Mouse (Mus musculus) MEL (cell line): ENCODE measurements around the gene Dpp9. TPM values are rescaled to one million over a fixed set of nuclear protein-coding genes. Genes with fewer than 3 reads are reported as not detected.

Experiments
- DNase-seq: peaks from one replicate; pipeline ENCODE4 v3.0.0; 2011; ENCODE audit warnings: low read depth, low spot score
- H3K27ac ChIP-seq: 2 replicates; pipeline ENCODE4 v1.5.1; 2012; ENCODE audit warnings: low read depth, mild to moderate bottlenecking, control low read depth, low read length, moderate library complexity; ENCODE audit not compliant: control insufficient read depth
- H3K27me3 ChIP-seq, 2 experiments: fragments of 150-350 bp in 1 of 2; sonication (generic) in 1 of 2; 2 replicates each; pipeline ENCODE4 v1.6.1; 2012; ENCODE audit warnings: low read length in 2 of 2, mild to moderate bottlenecking in 2 of 2, improper control_type of control experiment in 1 of 2, moderate library complexity in 1 of 2; ENCODE audit not compliant: insufficient read depth in 2 of 2, control insufficient read depth in 1 of 2
- H3K36me3 ChIP-seq, 2 experiments: 2 replicates each; pipeline ENCODE4 v1.6.1; 2012 to 2014; ENCODE audit warnings: low read length in 2 of 2, improper control_type of control experiment in 1 of 2, inconsistent platforms in 1 of 2, mild to moderate bottlenecking in 1 of 2; ENCODE audit not compliant: insufficient read depth in 2 of 2, control insufficient read depth in 1 of 2
- H3K4me1 ChIP-seq, 2 experiments: fragments of 150-350 bp in 1 of 2; sonication (generic) in 1 of 2; 2 replicates each; pipeline ENCODE4 v1.6.1; 2012; ENCODE audit warnings: low read length in 2 of 2, improper control_type of control experiment in 1 of 2, mild to moderate bottlenecking in 1 of 2; ENCODE audit not compliant: insufficient read depth in 2 of 2, control insufficient read depth in 1 of 2
- H3K4me3 ChIP-seq, 2 experiments: fragments of 150-350 bp in 1 of 2; sonication (generic) in 1 of 2; 2 replicates each; pipeline ENCODE4 v1.5.1; 2012; ENCODE audit warnings: low read depth in 2 of 2, low read length in 2 of 2, mild to moderate bottlenecking in 2 of 2, moderate library complexity in 2 of 2, control low read depth in 1 of 2, improper control_type of control experiment in 1 of 2; ENCODE audit not compliant: control insufficient read depth in 1 of 2, insufficient read depth in 1 of 2
- H3K79me2 ChIP-seq: 2 replicates; pipeline ENCODE4 v1.6.1; 2012; ENCODE audit warnings: mild to moderate bottlenecking, low read length, moderate library complexity; ENCODE audit not compliant: control insufficient read depth, poor library complexity, insufficient read depth
- H3K9ac ChIP-seq: 2 replicates; pipeline ENCODE4 v1.6.1; 2012; ENCODE audit warnings: low read depth, mild to moderate bottlenecking, control low read depth, low read length, moderate library complexity; ENCODE audit not compliant: control insufficient read depth, poor library complexity, severe bottlenecking
- H3K9me3 ChIP-seq: fragments of 150-350 bp; sonication (generic); replicated peaks from 2 replicates; pipeline ENCODE4 v1.6.1; 2012; ENCODE audit warnings: mild to moderate bottlenecking, low read length, improper control_type of control experiment, moderate library complexity; ENCODE audit not compliant: insufficient read depth
- BHLHE40 ChIP-seq: IDR thresholded peaks from 2 replicates; pipeline ENCODE4 v1.6.1; 2012; ENCODE audit warnings: low read depth, mild to moderate bottlenecking, inconsistent platforms, low read length, improper control_type of control experiment, borderline replicate concordance
- CHD2 ChIP-seq: IDR thresholded peaks from 2 replicates; pipeline ENCODE4 v1.6.1; 2011; ENCODE audit warnings: low read length, improper control_type of control experiment
- CTCF ChIP-seq, 3 experiments: IDR thresholded peaks in 2 of 3; conservative IDR thresholded peaks in 1 of 3; 2 replicates each; pipeline ENCODE4 v1.5.1; 2011 to 2012; ENCODE audit warnings: low read length in 3 of 3, low read depth in 2 of 3, mild to moderate bottlenecking in 2 of 3, improper control_type of control experiment in 1 of 3, inconsistent platforms in 1 of 3, mixed read lengths in 1 of 3, moderate library complexity in 1 of 3; ENCODE audit not compliant: control insufficient read depth in 1 of 3, insufficient read depth in 1 of 3, poor library complexity in 1 of 3, severe bottlenecking in 1 of 3
- E2F4 ChIP-seq: IDR thresholded peaks from 2 replicates; pipeline ENCODE4 v1.6.1; 2011; ENCODE audit warnings: low read depth, low read length, improper control_type of control experiment, borderline replicate concordance
- ELF1 ChIP-seq: IDR thresholded peaks from 2 replicates; pipeline ENCODE4 v1.6.1; 2014; ENCODE audit warnings: low read depth, mild to moderate bottlenecking, inconsistent platforms, low read length, improper control_type of control experiment, moderate library complexity
- GABPA ChIP-seq: IDR thresholded peaks from 2 replicates; pipeline ENCODE4 v1.6.1; 2012; ENCODE audit warnings: low read depth, mild to moderate bottlenecking, inconsistent platforms, low read length, improper control_type of control experiment, moderate library complexity
- GATA1 ChIP-seq: IDR thresholded peaks from 2 replicates; pipeline ENCODE4 v1.6.1; 2011; ENCODE audit warnings: low read depth, low read length, improper control_type of control experiment
- HCFC1 ChIP-seq: IDR thresholded peaks from 2 replicates; pipeline ENCODE4 v1.6.1; 2012; ENCODE audit warnings: low read depth, mild to moderate bottlenecking, inconsistent platforms, low read length, improper control_type of control experiment, moderate library complexity
- MAX ChIP-seq: IDR thresholded peaks from 2 replicates; pipeline ENCODE4 v1.6.1; 2011; ENCODE audit warnings: low read length, improper control_type of control experiment
- MEF2A ChIP-seq: IDR thresholded peaks from 2 replicates; pipeline ENCODE4 v1.6.1; 2014; ENCODE audit warnings: low read depth, mild to moderate bottlenecking, inconsistent platforms, low read length, improper control_type of control experiment; ENCODE audit not compliant: poor library complexity, insufficient replicate concordance, severe bottlenecking; ENCODE audit errors: extremely low read depth
- MYC ChIP-seq: IDR thresholded peaks from 2 replicates; pipeline ENCODE4 v1.6.1; 2011; ENCODE audit warnings: low read depth, mild to moderate bottlenecking, low read length, improper control_type of control experiment, moderate library complexity
- NELFE ChIP-seq: IDR thresholded peaks from 2 replicates; pipeline ENCODE4 v1.6.1; 2011; ENCODE audit warnings: low read depth, low read length, improper control_type of control experiment
- POLR2A ChIP-seq, 2 experiments: IDR thresholded peaks; 2 replicates each; pipeline ENCODE4 v1.6.1; 2011 to 2012; ENCODE audit warnings: low read length in 2 of 2, mild to moderate bottlenecking in 2 of 2, control low read depth in 1 of 2, improper control_type of control experiment in 1 of 2, low read depth in 1 of 2, moderate library complexity in 1 of 2; ENCODE audit not compliant: control insufficient read depth in 1 of 2, insufficient read depth in 1 of 2, poor library complexity in 1 of 2
- POLR2AphosphoS2 ChIP-seq: IDR thresholded peaks from 2 replicates; pipeline ENCODE4 v1.6.1; 2011; ENCODE audit warnings: low read length, improper control_type of control experiment
- POLR2AphosphoS5 ChIP-seq: IDR thresholded peaks from 2 replicates; pipeline ENCODE4 v1.6.1; 2012; ENCODE audit warnings: low read depth, borderline replicate concordance, mild to moderate bottlenecking, inconsistent platforms, low read length, moderate library complexity, mixed read lengths
- RAD21 ChIP-seq: IDR thresholded peaks from 2 replicates; pipeline ENCODE4 v1.6.1; 2011; ENCODE audit warnings: mild to moderate bottlenecking, low read depth, low read length, improper control_type of control experiment
- SMC3 ChIP-seq: IDR thresholded peaks from 2 replicates; pipeline ENCODE4 v1.6.1; 2011; ENCODE audit warnings: low read depth, low read length, improper control_type of control experiment
- TAL1 ChIP-seq: IDR thresholded peaks from 2 replicates; pipeline ENCODE4 v1.6.1; 2012; ENCODE audit warnings: mild to moderate bottlenecking, inconsistent platforms, low read length, moderate library complexity, mixed read lengths
- TBP ChIP-seq: IDR thresholded peaks from 2 replicates; pipeline ENCODE4 v1.8.0; 2011; ENCODE audit warnings: low read depth, low read length, improper control_type of control experiment
- TCF12 ChIP-seq: IDR thresholded peaks from 2 replicates; pipeline ENCODE4 v1.6.1; 2014; ENCODE audit warnings: low read depth, mild to moderate bottlenecking, inconsistent platforms, low read length, improper control_type of control experiment, moderate library complexity
- USF1 ChIP-seq: IDR thresholded peaks from 2 replicates; pipeline ENCODE4 v1.6.1; 2014; ENCODE audit warnings: low read depth, mild to moderate bottlenecking, inconsistent platforms, low read length, improper control_type of control experiment, moderate library complexity
- ZC3H11A ChIP-seq: IDR thresholded peaks from 2 replicates; pipeline ENCODE4 v1.6.1; 2012; ENCODE audit warnings: low read depth, mild to moderate bottlenecking, inconsistent platforms, low read length, improper control_type of control experiment
- ZKSCAN1 ChIP-seq: IDR thresholded peaks from 2 replicates; pipeline ENCODE4 v1.6.1; 2012; ENCODE audit warnings: low read depth, mild to moderate bottlenecking, inconsistent platforms, low read length, improper control_type of control experiment, moderate library complexity
- ZMIZ1 ChIP-seq: IDR thresholded peaks from 2 replicates; pipeline ENCODE4 v1.6.1; 2012; ENCODE audit warnings: low read depth, mild to moderate bottlenecking, inconsistent platforms, low read length, improper control_type of control experiment, moderate library complexity
- ZNF384 ChIP-seq: IDR thresholded peaks from 2 replicates; pipeline ENCODE4 v1.6.1; 2012; ENCODE audit warnings: low read depth, mild to moderate bottlenecking, inconsistent platforms, low read length, improper control_type of control experiment
- polyA plus RNA-seq, 2 experiments: library from polyadenylated mRNA; stranded (reverse) in 1 of 2; unstranded in 1 of 2; fragments of >175 nt in 1 of 2; fragments of >200 nt in 1 of 2; gene quantifications; 2 replicates each; pipeline versions ENCODE4 v1.2.1 to v1.2.4; 2012; ENCODE audit warnings: low replicate concordance in 2 of 2, low read depth in 1 of 2; ENCODE audit not compliant: insufficient read length in 2 of 2, insufficient read depth in 1 of 2, missing spikeins in 1 of 2
- total RNA-seq: library from RNA; depleted of rRNA; stranded (reverse); fragments of 300-350 nt; gene quantifications from 2 replicates; pipeline ENCODE4 v1.2.3, GENCODE M21; 2012

The Dpp9 gene
- total and polyA plus RNA-seq, 3 experiments, result 36.3 to 67.2 TPM; not detected in 1

GRCm38 (mm10) chr17:56264020-56264419 lies 45.3 kb upstream of the Dpp9 start:
- Histone ChIP-seq H3K4me1 (peaks cover 0 to 35% of the 10 kb centered on the region in 2 experiments; a peak in 2 of 4 replicates), H3K9ac (no peak overlapping the region)
- TF ChIP-seq E2F4, result no peak
- TF ChIP-seq POLR2A (IDR thresholded peaks at IDR 0.05; ENCODE audit: control insufficient read depth in 1 of 2, insufficient read depth in 1 of 2, low read depth in 1 of 2, low read length in 2 of 2, poor library complexity in 1 of 2), result no peak; a peak in 1 of 4 replicates
- no peak for TF ChIP-seq ZKSCAN1
- TF ChIP-seq MYC, result peak; percentile 67; the same call in 1 of the 2 replicates
- TF ChIP-seq RAD21, result peak; percentile 30
- peak; percentile 43; the same call in 1 of the 2 replicates for TF ChIP-seq MAX
- peak; percentile 83 to 92 (median 85) for TF ChIP-seq CTCF (IDR thresholded peaks at IDR 0.05 in 2 of 3, conservative IDR thresholded peaks at IDR 0.05 in 1 of 3; ENCODE audit: control insufficient read depth in 1 of 3, insufficient read depth in 1 of 3, low read depth in 2 of 3, low read length in 3 of 3, poor library complexity in 1 of 3, severe bottlenecking in 1 of 3)
- no peak for TF ChIP-seq CHD2
- TF ChIP-seq HCFC1, result peak; percentile 30; the same call in 1 of the 2 replicates
- no peak; the same call in 1 of the 2 replicates for TF ChIP-seq ZC3H11A
- no peak for TF ChIP-seq ZNF384
- no peak for TF ChIP-seq ELF1
- no peak for TF ChIP-seq TAL1
- TF ChIP-seq BHLHE40, result no peak
- no peak for TF ChIP-seq USF1
- TF ChIP-seq POLR2AphosphoS2, result no peak
- no peak for TF ChIP-seq NELFE
- no peak for TF ChIP-seq MEF2A
- no peak for TF ChIP-seq GABPA
- TF ChIP-seq SMC3, result peak; percentile 55
- TF ChIP-seq ZMIZ1, result no peak
- no peak for TF ChIP-seq GATA1
- no peak for TF ChIP-seq POLR2AphosphoS5
- no peak for TF ChIP-seq TCF12
- TF ChIP-seq TBP, result no peak
- TF ChIP-seq, all 39 proteins: peak for 6
- peak; percentile 90 for DNase-seq
- Histone ChIP-seq H3K27ac (no peak overlapping the region), H3K79me2 (peaks cover 26% of the 10 kb centered on the region), H3K9me3 (no peaks in the 10 kb centered on the region), H3K36me3 (peaks cover 0 to 18% of the 10 kb centered on the region in 2 experiments; a peak in 3 of 4 replicates), H3K4me3 (no peak overlapping the region), H3K27me3 (no peaks in the 10 kb centered on the region)
